Mouse (Mus musculus): ENCODE data around the gene Dcaf8.

Dcaf8 gene

GRCm38 (mm10) chr1:172194435-172194834 lies 46.6 kb downstream of the Dcaf8 start:
- in situ Hi-C loops (cut with MboI), result no loop called here

- in situ Hi-C loops (cut with MboI), result no loop called here
These were observed 49.3 kb downstream of the Dcaf8 start for GRCm38 (mm10) chr1:172197146-172197545.

GRCm38 (mm10) chr1:172197851-172198250 lies 50.0 kb downstream of the Dcaf8 start:
- in situ Hi-C loops (cut with MboI), result no loop called here

GRCm38 (mm10) chr1:172198316-172198715 lies 50.4 kb downstream of the Dcaf8 start:
- in situ Hi-C loops (cut with MboI), result no loop called here

- in situ Hi-C loops (cut with MboI), result no loop called here
These were observed 51.1 kb downstream of the Dcaf8 start for GRCm38 (mm10) chr1:172198996-172199395.

GRCm38 (mm10) chr1:172200161-172200560 lies 52.3 kb downstream of the Dcaf8 start:
- in situ Hi-C loops (cut with MboI), result no loop called here

GRCm38 (mm10) chr1:172200871-172201447 lies 53.1 kb downstream of the Dcaf8 start:
- in situ Hi-C loops (cut with MboI), result no loop called here

GRCm38 (mm10) chr1:172201967-172202880 lies 54.3 kb downstream of the Dcaf8 start:
- in situ Hi-C loops (cut with MboI), result no loop called here

- in situ Hi-C loops (cut with MboI), result no loop called here
These were observed 55.1 kb downstream of the Dcaf8 start for GRCm38 (mm10) chr1:172202894-172203522.

- in situ Hi-C loops (cut with MboI), result no loop called here
These were observed 55.7 kb downstream of the Dcaf8 start for GRCm38 (mm10) chr1:172203566-172203965.

- in situ Hi-C loops (cut with MboI), result no loop called here
These were observed 56.3 kb downstream of the Dcaf8 start for GRCm38 (mm10) chr1:172204033-172204813.

- in situ Hi-C loops (cut with MboI), result no loop called here
These were observed 57.2 kb downstream of the Dcaf8 start for GRCm38 (mm10) chr1:172204814-172205740.

- in situ Hi-C loops (cut with MboI), result no loop called here
These were observed 57.8 kb downstream of the Dcaf8 start for GRCm38 (mm10) chr1:172205741-172206087.

GRCm38 (mm10) chr1:172206141-172206917 lies 58.4 kb downstream of the Dcaf8 start, which contains the start of gene Pea15a:
Gene Pea15a (minus strand): TSS chr1:172206804.
- in situ Hi-C loops (cut with MboI), result no loop called here

- in situ Hi-C loops (cut with MboI), result no loop called here
These were observed 59.3 kb downstream of the Dcaf8 start for GRCm38 (mm10) chr1:172207111-172207584.

- in situ Hi-C loops (cut with MboI), result no loop called here
These were observed 64.9 kb downstream of the Dcaf8 start for GRCm38 (mm10) chr1:172212776-172213175.

- in situ Hi-C loops (cut with MboI), result no loop called here
These were observed 65.9 kb downstream of the Dcaf8 start for GRCm38 (mm10) chr1:172213771-172214170.

GRCm38 (mm10) chr1:172214748-172215147 lies 66.9 kb downstream of the Dcaf8 start:
- in situ Hi-C loops (cut with MboI), result no loop called here

- in situ Hi-C loops (cut with MboI), result no loop called here
These were observed 69.3 kb downstream of the Dcaf8 start for GRCm38 (mm10) chr1:172217148-172217547.

Measured in mature B cell (primary cell).